Comparison of ENCODE assay signal across 9 mouse cellular contexts in genomic region chr7:99707038-99707595, GRCm38 (mm10). TPM values are rescaled to one million over a fixed set of nuclear protein-coding genes. Genes with fewer than 3 reads are reported as not detected.
A peak's percentile ranks its signal among the peaks of the same experiment; 100 is the strongest.
DNase-seq lines count a peak whose midpoint lies in the region; ATAC-seq lines count a peak whose summit lies in the region.
"Had no signal": no experiment of that assay in that cellular context is flagged by ENCODE, and none has a peak within 500 bp of the region (broad histone marks: within the 10 kb centered on the region; RNA-seq: fewer than 3 reads in every experiment).

No protein-coding gene starts in this region.

- no peak for DNase-seq in midbrain, embryonic 11.5 days (ENCODE audit: low spot score, missing footprints)
- peak; percentile 69 for DNase-seq in gastrocnemius, postnatal 25 days
- peak; percentile 42 for DNase-seq in kidney, adult 9 months
- no peak for DNase-seq in right cerebral cortex, postnatal 25 days
- no peak for DNase-seq in layer of hippocampus, postnatal 14 days (ENCODE audit: low spot score in 2 of 2)

- no peak overlapping the region for H3K4me2 ChIP-seq in midbrain, embryonic 16.5 days (ENCODE audit: low read length)
- H3K4me2 ChIP-seq in midbrain, embryonic 11.5 days = no peak overlapping the region
- no peak overlapping the region for H3K4me2 ChIP-seq in neural tube, embryonic 15.5 days

- H3K9me3 ChIP-seq in midbrain, embryonic 16.5 days (replicated peaks; ENCODE audit: control insufficient read depth, low read length, poor library complexity, severe bottlenecking) = no peaks in the 10 kb centered on the region
- no peaks in the 10 kb centered on the region for H3K9me3 ChIP-seq in midbrain, embryonic 11.5 days (ENCODE audit: control insufficient read depth, low read length)
- no peaks in the 10 kb centered on the region for H3K9me3 ChIP-seq in neural tube, embryonic 15.5 days (replicated peaks)

- H3K27ac ChIP-seq in midbrain, embryonic 16.5 days (ENCODE audit: low read length) = 0 out of 2 replicates have a peak overlapping the region, but pooled peaks have one; percentile 8
- H3K27ac ChIP-seq in midbrain, embryonic 11.5 days (ENCODE audit: low read depth, low read length) = no peak overlapping the region
- H3K27ac ChIP-seq in neural tube, embryonic 15.5 days (replicated peaks) = peak overlapping the region; percentile 15; the same call in 1 of the 2 replicates

- no peaks in the 10 kb centered on the region for H3K27me3 ChIP-seq in midbrain, embryonic 16.5 days (ENCODE audit: control insufficient read depth, insufficient read depth, low read depth, low read length)
- H3K27me3 ChIP-seq in midbrain, embryonic 11.5 days (ENCODE audit: control insufficient read depth, insufficient read depth, low read length) = no peaks in the 10 kb centered on the region
- no peaks in the 10 kb centered on the region for H3K27me3 ChIP-seq in neural tube, embryonic 15.5 days (replicated peaks)

- 57% methylated on average over 4 of the region's 4 CpGs for WGBS in midbrain, embryonic 16.5 days
- WGBS in midbrain, embryonic 11.5 days = 57% methylated on average over 4 of the region's 4 CpGs
- 46% methylated on average over 4 of the region's 4 CpGs for WGBS in neural tube, embryonic 15.5 days

- H3K36me3 ChIP-seq in midbrain, embryonic 16.5 days (ENCODE audit: control insufficient read depth, insufficient read depth, low read length) = no peaks in the 10 kb centered on the region
- no peaks in the 10 kb centered on the region for H3K36me3 ChIP-seq in midbrain, embryonic 11.5 days (ENCODE audit: control insufficient read depth, insufficient read depth, low read length)
- no peaks in the 10 kb centered on the region for H3K36me3 ChIP-seq in neural tube, embryonic 15.5 days

- H3K4me1 ChIP-seq in midbrain, embryonic 16.5 days (ENCODE audit: control insufficient read depth, insufficient read depth, low read length) = no peaks in the 10 kb centered on the region
- H3K4me1 ChIP-seq in midbrain, embryonic 11.5 days (ENCODE audit: control insufficient read depth, insufficient read depth, low read length) = peaks cover 4% of the 10 kb centered on the region; the same call in 1 of the 2 replicates
- peaks cover 6% of the 10 kb centered on the region; the same call in 1 of the 2 replicates for H3K4me1 ChIP-seq in neural tube, embryonic 15.5 days

- H3K9ac ChIP-seq in midbrain, embryonic 16.5 days (ENCODE audit: low read depth, low read length) = no peak overlapping the region
- no peak overlapping the region for H3K9ac ChIP-seq in midbrain, embryonic 11.5 days (ENCODE audit: low read length)
- H3K9ac ChIP-seq in neural tube, embryonic 15.5 days (replicated peaks) = no peak overlapping the region

- H3K4me3 ChIP-seq in midbrain, embryonic 16.5 days (ENCODE audit: low read depth, low read length) = no peak overlapping the region
- no peak overlapping the region for H3K4me3 ChIP-seq in midbrain, embryonic 11.5 days (ENCODE audit: low read depth, low read length)
- no peak overlapping the region for H3K4me3 ChIP-seq in neural tube, embryonic 15.5 days (replicated peaks)
- H3K4me3 ChIP-seq: myocyte had no signal

- ATAC-seq in midbrain, embryonic 16.5 days = no peak
- no peak for ATAC-seq in midbrain, embryonic 11.5 days (ENCODE audit: low FRiP score)
- ATAC-seq in neural tube, embryonic 15.5 days (ENCODE audit: low FRiP score) = no peak
- ATAC-seq in activated CD4-positive, CD25-positive, alpha-beta regulatory T cell, adult 4 months = no peak

RNA-seq across cellular contexts. Expression of gene Slco2b1, which starts 4.0 kb away (rescaled TPM):
- polyA plus RNA-seq in midbrain, embryonic 16.5 days (2015; fragmentation: Nextera tagmentation; extraction: Ambion mirVana) = 5.9 and 6.5 TPM in 2 replicates
- 2.3 and 2.5 TPM in 2 replicates for polyA plus RNA-seq in midbrain, embryonic 11.5 days (2014; fragmentation: Nextera tagmentation; extraction: Ambion mirVana)
- 1 to 10 TPM; 3.9 to 4.7 TPM for total RNA-seq in gastrocnemius, postnatal 25 days (2021)
- 6.1 and 8.7 TPM in 2 replicates for polyA plus RNA-seq in neural tube, embryonic 15.5 days (2015; fragmentation: Nextera tagmentation; extraction: Ambion mirVana)
- polyA plus RNA-seq in activated CD4-positive, CD25-positive, alpha-beta regulatory T cell, adult 4 months (2017; shearing (Covaris generic)) = not detected
- 10 to 100 TPM; 17.6 to 18.0 TPM for total RNA-seq in layer of hippocampus, postnatal 14 days (2021)

RNA-seq across cellular contexts. Expression of gene Olfr520, which starts 23.0 kb away (rescaled TPM):
- polyA plus RNA-seq in midbrain, embryonic 16.5 days (2015; fragmentation: Nextera tagmentation; extraction: Ambion mirVana) = not detected in 2 replicates
- polyA plus RNA-seq in midbrain, embryonic 11.5 days (2014; fragmentation: Nextera tagmentation; extraction: Ambion mirVana) = not detected in 2 replicates
- total RNA-seq in gastrocnemius, postnatal 25 days (2021) = not detected
- not detected in 2 replicates for polyA plus RNA-seq in neural tube, embryonic 15.5 days (2015; fragmentation: Nextera tagmentation; extraction: Ambion mirVana)
- polyA plus RNA-seq in activated CD4-positive, CD25-positive, alpha-beta regulatory T cell, adult 4 months (2017; shearing (Covaris generic)) = not detected
- total RNA-seq in layer of hippocampus, postnatal 14 days (2021) = not detected
- polyA plus RNA-seq: myocyte had no signal

RNA-seq across cellular contexts. Expression of gene Olfr521, which starts 56.2 kb away (rescaled TPM):
- polyA plus RNA-seq in midbrain, embryonic 16.5 days (2015; fragmentation: Nextera tagmentation; extraction: Ambion mirVana) = not detected in 2 replicates
- polyA plus RNA-seq in midbrain, embryonic 11.5 days (2014; fragmentation: Nextera tagmentation; extraction: Ambion mirVana) = not detected in 2 replicates
- total RNA-seq in gastrocnemius, postnatal 25 days (2021) = not detected
- not detected in 2 replicates for polyA plus RNA-seq in neural tube, embryonic 15.5 days (2015; fragmentation: Nextera tagmentation; extraction: Ambion mirVana)
- not detected for polyA plus RNA-seq in activated CD4-positive, CD25-positive, alpha-beta regulatory T cell, adult 4 months (2017; shearing (Covaris generic))
- not detected for total RNA-seq in layer of hippocampus, postnatal 14 days (2021)
- polyA plus RNA-seq: myocyte had no signal

Comparison
In these comparisons a context has a peak if more than half of its experiments do, and no peak if none do; other contexts are left out.
1. DNase-seq: peak in gastrocnemius, postnatal 25 days (single experiment) and kidney, adult 9 months (single experiment); none in midbrain, embryonic 11.5 days (single experiment), right cerebral cortex, postnatal 25 days (single experiment) and layer of hippocampus, postnatal 14 days (0 of 2).